Mouse (Mus musculus): ENCODE data around the gene Rhou. TPM values are rescaled to one million over a fixed set of nuclear protein-coding genes. Genes with fewer than 3 reads are reported as not detected.

Gene Rhou
- total RNA-seq, 2 experiments from 2014 or later = 78.0 to 89.0 TPM

DNA sequence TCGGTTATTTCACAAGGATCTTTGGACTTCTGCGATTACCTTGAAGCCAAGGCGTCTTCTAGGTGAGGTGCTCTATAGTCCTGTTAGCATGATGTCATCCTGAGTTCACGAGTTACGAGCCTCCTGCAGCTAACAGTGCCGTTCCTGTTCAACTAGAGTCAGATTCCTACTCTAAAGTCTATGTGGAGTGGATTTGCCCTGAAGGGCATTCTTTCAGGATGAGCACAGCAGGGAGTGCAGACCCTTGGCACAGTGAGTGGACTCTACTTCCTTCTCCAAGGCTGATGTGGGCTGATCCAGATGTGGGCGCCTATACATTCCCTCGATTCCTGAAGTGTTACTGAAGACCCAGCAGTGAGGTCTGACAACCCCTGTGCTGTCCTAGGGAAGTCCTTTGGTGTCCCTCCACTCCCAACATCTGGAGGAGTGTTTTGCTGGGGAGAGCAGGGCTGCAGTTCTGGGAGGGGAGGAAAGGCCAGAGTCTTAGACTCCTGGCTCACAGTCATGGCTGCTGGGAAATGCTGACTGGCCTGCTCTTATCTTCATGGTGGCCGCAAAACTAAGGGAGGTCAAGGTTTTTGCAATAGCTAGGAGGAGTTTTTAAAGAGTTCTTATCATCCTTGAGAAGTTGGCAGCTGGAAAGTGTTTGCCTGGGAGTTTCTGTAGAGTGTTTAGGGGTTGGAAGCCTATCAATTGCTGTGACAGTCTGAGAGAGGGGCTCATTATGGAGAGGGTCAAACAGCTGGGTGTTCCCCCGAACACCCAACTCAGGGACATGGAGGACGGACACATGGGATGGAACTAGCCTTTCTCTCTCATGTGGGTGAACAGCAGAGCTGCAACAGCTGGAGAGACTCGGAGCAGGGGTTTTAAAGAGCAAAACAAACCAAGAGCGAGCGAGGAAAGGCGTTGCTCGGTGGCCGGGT is 5.2 kb upstream of the Rhou start:
- intact Hi-C loops (cut with DNase I) = no loop called here
- DNase-seq = no peak

DNA sequence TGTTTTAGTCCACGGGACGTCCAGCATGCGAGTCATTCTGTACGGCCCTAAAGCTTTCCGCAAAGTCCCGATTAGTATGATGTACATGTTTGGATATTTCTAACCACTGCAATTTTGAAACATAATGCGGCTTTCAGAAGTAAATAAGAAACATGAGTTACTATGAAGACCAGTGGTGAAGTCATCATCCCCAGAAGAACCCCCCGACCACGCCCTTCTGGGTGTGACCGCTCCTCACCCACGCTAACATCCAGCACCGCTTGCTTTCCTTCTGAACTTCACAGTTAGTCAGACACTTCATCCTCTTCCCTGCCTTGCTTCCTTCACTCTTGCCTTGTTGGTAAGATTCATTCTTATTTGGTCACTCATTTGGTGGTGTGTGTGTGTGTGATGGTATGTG is 4.2 kb upstream of the Rhou start:
- intact Hi-C loops (cut with DNase I) = no loop called here

DNA sequence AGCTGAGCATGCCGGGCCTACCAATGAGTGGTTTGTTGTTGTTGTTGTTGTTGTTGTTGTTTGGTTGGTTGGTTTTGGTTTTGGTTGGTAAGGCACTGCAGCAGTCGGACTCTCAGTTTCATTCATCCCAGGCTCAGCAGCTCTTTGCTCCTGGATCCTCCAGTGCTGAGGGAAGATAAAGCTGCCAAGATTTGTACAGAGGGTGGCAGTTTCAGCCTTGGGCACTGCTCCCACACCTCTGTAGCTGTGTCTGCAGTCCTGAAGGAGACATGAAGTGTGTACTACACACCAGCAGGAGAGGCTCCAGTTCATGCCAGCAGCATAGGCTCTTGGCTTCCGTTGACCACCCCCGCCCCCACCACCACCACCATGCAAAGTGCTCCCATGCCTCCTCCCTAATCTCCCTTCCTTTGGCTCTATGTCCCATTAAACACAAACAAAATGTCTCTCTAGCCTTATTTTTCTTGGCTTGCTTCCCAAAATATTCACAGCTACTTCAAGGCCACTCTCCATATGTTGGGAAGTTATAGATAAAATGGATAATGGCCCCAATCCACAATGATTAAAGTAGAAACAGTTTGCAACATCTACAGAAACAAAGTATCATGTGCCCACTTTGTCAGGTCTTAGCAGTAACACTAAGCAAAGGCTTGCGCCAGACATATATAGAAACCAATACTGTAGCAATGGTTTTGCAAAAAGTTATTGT is 2.2 kb upstream of the Rhou start:
- intact Hi-C loops (cut with DNase I) = loop anchor here (5.0 to 10.0 kb wide), 3 partner anchors 73 to 131 kb away; no protein-coding TSS in a partner anchor
- DNase-seq = no peak

More for the DNA sequence above, 4.2 kb upstream of the Rhou start:
- no peak for DNase-seq

DNA sequence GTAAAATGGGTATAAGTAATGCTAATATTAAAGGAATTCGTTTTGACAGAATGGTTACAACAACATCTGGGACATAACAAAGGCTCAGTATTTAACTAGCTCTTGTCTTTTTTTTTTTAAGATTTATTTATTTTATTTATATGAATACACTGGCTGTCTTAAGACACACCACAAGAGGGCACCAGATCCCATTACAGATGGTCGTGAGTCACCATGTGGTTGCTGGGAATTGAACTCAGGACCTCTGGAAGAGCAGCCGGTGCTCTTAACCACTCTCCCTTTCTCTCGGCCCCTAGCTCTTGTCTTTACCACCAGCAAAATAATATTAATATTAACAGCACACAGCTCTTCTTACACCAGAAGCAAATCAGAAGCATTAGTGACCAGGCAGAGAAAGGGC is 1.1 kb upstream of the Rhou start:
- intact Hi-C loops (cut with DNase I) = loop anchor here (5.0 to 10.0 kb wide), 3 partner anchors 72 to 130 kb away; no protein-coding TSS in a partner anchor
- no peak for DNase-seq

DNA sequence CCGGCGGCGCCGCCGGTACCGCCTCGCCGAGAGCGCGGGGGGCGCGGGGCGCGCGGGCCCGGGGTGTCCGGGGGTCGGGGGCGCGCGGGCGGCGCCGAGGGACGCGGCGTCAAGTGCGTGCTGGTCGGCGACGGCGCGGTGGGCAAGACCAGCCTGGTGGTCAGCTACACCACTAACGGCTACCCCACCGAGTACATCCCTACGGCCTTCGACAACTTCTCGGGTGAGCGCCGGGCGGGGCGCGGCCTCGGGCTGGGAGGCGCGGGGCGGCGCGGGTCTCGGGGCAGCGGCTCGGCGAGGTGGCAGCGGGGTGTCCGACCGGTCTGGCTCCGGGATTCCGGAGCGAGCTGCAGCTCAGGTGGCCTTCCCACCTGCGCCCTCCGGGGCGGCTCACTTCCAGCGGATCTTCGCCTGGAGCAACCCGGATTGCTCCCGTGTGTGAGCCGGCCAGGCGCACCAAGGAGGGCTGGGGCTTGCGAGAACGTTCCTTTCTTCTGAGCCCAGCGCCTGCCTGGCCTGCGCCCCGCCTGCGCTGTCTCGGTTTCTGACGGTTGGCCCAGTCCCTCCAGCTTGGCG is 353 bp downstream of the Rhou start:
- intact Hi-C loops (cut with DNase I) = loop anchor here (5.0 to 10.0 kb wide), 3 partner anchors 71 to 128 kb away; no protein-coding TSS in a partner anchor

DNA sequence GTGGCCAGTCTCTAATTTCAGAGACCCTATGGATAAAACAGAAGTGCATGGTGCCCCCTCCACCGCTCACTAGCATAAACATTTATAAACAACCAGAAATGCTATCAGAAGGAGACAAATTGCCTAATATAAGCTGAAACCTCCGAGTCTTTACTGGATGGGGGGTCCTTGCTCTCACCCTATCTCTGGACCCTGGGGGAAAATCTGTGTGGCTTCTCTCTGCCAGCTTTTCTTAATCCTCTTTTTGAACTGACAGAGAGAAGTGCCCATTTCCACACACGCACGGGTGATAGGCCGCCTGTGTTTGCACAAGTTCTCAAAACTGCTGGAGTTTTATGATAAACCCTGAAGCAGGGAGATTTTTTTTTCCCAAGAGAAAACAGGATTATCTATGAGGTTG is 1.0 kb downstream of the Rhou start:
- intact Hi-C loops (cut with DNase I) = loop anchor here (5.0 to 10.0 kb wide), 3 partner anchors 70 to 128 kb away; no protein-coding TSS in a partner anchor
- no peak for DNase-seq

More for the DNA sequence above, 353 bp downstream of the Rhou start:
- peak; percentile 62 for DNase-seq

DNA sequence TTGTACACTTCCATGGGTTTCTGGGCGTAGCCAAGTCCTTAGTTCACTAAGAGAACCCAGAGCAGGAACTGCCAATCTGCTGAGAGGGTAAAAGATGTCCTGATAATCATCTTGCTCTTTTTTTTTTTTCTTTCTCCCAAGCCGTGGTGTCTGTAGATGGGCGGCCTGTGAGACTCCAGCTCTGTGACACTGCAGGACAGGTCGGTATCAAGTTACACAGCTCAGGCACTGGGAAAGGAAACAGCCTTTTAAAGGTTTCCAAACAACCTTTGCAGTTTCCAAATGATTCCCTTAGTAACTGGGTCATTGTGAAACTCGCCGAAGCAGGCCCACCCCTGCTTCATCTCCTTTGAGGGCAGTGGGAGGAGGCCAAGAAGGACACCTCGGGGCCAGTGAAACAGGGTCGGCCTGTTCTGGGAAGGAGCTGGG is 1.6 kb downstream of the Rhou start:
- DNase-seq = no peak
- intact Hi-C loops (cut with DNase I) = loop anchor here (10.0 kb wide), 1 partner anchor 69 kb away; no protein-coding TSS in a partner anchor

DNA sequence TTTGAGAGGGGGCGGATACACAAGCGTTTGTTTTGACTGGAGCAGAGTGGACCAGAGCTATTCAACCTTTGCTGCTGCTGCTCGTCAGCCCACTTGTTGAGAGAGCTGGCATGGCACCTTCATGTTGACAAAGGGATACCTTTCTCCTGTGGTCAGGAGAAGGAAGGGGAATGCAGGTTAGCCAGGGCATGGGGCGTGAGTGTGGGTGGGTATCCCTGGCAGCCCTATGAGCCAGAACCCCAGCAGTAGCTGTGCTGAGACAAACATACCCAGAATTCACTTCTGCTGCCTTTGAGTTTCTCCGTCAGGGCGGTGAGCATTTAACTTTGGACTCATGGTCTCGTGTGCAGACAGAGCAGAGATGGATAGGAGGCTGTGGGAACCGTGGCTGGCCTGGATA is 4.1 kb downstream of the Rhou start:
- DNase-seq = no peak
- intact Hi-C loops (cut with DNase I) = loop anchor here (10.0 kb wide), 1 partner anchor 67 kb away; no protein-coding TSS in a partner anchor

DNA sequence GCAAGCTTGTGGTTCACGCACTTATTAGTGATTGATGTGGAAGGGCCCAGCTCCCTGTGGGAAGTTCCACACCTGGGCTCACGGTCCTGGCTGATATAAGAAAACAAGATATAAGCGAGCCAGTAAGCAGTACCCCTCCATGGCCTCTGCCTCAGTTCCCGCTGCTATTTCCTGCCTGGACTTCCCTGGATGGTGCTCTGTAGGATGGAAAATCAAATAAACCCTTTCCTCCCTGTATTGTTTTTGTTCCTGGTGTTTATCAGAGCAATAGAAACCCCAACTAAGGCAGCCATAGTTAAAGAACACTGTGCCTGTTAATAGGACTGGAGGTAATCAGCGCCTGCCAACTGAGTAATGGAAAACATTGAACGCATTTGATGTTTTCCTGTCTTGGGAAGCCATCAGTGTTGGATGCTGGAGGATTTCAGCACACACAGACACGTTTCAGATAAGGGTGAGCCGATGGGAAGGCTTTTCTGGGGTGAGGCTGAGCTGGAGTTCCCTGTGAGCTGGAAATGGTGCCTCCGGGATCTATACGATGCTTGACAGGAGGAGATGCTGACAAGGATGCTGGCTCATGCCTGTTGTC is 5.8 kb downstream of the Rhou start:
- intact Hi-C loops (cut with DNase I) = loop anchor here (10.0 kb wide), 1 partner anchor 65 kb away; no protein-coding TSS in a partner anchor

DNA sequence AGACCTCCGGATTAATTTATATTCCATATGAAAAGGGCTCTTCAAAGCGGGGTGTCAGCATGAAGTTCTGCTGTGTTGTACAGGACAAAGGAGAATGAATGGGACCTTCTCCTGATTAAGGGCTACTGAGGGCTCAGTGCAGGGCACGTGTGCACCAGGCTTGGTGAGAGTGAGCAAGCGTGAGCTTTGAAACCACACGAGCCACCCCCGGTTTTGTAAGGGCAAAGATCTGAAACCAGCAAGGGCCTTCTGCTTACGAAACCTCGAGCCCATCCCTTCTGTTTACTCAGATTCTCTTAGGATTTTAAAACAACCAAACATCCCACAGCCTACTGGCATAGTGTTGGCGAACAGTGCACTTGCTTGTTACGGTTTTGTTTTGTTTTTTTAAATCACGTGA is 7.8 kb downstream of the Rhou start:
- DNase-seq = no peak
- intact Hi-C loops (cut with DNase I) = no loop called here

More for the DNA sequence above, 5.8 kb downstream of the Rhou start:
- DNase-seq = no peak

DNA sequence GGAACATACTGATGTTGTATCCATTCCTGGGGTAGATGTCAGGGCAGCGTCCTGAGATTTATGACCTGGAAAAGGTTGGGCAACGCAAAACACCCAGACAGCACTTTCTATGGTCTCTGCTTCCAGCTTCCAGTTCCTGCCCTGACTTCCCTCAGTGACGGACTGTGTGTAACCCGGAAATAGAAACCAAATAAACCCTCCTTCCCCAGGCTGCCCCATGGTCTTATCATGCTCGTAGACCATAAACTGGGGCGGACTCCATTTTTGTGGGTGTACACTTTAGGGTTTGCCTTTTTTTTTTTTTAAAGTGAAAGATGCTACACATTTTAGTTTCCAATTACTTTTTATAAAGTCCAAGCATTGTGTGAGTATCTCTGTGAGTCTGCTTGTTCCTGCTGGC is 11.9 kb downstream of the Rhou start:
- DNase-seq = no peak
- intact Hi-C loops (cut with DNase I) = no loop called here

DNA sequence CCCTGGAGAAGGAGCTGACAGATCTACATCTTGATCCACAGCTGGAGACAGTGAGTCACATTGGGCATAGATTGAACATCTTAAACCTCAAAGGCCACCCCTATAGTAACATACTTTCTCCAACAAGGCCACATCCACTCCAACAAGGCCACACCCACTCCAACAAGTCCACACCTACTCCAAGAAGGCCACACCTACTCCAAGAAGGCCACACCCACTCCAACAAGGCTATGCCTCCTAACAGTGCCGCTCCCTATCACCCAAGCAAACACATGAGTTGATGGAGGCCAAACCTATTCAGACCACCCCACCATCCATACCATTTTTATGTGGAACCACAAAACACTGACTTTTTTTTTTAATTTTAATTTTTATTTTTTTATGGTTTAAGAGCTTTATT is 13.1 kb downstream of the Rhou start:
- DNase-seq = no peak
- intact Hi-C loops (cut with DNase I) = no loop called here

DNA sequence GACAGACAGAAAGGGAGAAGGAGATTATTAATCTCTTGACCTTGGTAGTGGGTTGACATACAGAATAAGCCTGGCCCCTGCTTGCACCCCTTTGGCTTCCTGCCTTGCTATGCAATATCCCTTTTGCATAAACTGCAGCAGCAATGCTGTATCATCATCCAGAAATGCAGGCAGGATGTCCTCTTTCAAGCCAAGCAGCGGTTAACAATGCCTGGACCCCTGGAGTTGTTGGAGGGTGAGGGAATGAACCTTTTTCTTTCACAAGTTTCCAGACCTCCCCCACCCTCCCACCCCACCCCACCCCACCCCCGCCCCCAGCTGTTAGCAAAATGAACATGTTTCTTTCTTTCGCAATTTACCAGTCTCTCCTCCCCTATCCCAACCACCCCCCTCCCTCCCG is 15.0 kb downstream of the Rhou start:
- intact Hi-C loops (cut with DNase I) = no loop called here
- DNase-seq = no peak

DNA sequence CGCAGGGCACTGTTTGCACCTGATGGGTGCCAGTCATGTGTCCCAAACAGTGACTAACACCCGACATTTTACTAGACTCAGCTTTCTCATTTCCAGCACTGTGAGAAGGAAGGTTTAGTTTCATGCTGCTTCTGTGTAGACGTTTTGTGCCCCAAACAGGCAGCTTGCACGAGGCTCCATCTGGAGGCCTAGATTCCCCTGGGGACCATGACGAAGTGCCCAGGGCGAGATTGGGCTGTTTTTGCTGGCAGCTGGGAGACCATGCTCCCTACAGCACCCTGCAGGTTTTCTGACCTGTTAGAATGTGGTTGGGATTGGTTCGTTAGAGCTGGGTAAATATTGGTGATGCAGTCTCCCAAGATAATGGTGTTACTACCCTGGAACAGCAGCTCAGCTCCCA is 17.0 kb downstream of the Rhou start:
- intact Hi-C loops (cut with DNase I) = no loop called here
- DNase-seq = no peak

DNA sequence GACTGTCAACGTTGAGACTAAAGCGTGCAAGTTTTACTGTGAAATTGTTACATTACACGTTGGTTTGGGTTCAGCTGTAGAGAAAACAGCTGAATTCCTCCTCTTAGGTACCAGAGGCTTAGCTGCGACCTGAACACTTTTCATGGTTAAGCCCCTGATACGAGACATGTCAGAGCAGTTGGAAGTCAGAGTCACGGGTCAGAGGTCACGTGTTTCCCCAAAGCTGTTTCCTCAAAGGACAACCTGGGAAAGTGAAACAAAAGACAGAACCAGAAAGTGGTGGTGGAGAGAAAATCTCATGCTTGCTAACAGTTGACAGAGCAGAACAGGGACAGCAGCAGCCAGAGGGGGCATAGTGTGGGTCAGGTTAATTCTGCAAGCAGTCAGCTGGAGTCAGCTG is 17.7 kb downstream of the Rhou start:
- no peak for DNase-seq
- intact Hi-C loops (cut with DNase I) = no loop called here

DNA sequence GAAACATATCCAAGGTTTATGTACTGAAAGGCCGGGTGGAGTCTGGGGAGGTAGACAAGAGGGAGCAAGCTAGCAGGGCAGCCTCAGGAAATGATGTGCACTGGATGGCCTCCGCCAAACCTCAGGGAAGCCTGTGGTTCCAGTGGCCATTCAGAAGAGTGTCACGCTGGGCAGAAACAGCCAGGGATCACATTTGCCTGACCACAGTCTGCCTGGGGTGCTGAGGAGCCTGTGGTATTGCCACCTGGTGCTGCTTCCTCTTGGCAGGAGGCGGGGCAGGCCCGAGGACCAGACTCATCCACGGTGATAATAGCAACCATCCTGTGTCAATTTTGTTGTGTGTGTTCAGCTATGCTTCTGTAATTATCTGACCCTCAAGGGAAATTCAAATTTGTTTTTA is 18.9 kb downstream of the Rhou start:
- DNase-seq = no peak
- intact Hi-C loops (cut with DNase I) = no loop called here

DNA sequence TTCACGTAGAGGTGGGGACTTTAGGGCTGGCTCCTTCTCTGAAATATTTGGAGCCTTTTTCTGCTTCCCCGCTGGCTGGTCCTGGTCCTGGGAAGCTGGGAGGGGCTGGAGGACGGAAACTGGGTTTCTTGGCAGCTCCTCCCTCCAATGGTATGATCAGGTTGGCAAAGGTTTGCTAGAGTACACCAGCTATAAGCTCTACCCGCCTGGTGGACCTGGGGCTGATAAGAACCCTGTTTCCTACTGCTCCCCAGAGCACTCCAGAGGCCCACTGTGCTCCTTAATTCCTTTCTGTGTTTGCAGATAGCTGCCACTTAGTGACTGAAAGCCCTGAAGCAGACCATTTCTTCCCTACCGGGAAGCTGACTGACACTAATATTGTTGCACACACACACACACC is 21.9 kb downstream of the Rhou start:
- no peak for DNase-seq
- intact Hi-C loops (cut with DNase I) = no loop called here

DNA sequence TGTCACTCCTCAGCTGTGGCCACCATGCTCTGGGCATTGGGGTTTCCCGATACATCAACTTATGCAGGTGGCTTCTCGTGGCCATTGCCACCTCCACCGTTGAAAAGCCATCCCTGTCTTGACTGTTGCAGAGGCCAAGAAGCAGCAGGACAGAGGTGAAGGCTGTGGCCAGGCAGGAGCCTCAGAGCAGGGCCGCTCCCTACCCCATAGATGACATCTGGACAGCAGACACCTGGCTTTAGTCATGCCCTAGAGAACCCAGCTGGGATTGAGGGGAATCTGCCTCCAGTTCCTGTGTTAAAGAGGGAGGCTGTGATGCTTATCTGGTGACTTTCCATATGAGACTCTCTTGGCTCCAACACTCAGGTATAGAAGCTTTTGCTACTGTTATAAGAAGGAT is 24.7 kb downstream of the Rhou start:
- no peak for DNase-seq
- intact Hi-C loops (cut with DNase I) = no loop called here

DNA sequence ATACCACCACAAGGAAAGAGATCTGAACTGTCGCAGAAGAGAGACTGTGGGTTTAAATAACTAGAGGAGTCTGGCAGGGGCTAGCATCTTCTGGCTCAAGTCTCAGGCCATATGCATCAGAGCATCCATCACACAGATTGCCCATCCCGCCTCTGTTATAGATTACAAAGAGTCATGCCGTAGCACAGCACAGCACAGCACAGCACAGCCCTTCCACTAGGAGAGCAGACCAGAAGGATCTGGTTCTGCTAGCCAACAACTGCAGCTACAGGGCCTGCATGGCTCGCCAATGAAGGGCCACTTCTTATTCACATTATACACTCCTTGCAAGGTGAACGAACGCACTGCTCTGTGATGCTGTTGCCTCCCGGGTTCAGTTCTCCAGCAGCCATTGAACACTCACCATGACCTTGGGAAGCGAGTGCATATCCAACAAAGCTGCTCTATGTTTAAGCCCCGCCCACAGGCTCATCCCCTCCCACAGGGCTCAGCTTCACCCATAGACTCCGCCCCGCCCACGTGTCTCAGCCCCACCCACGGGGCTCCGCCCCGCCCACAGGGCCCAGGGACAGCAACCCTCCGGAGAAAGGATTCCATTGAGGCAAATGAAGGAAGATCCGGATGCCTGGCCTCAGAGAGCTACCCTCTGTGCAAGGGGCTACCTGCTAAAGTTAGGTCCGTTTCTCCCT is 28.5 kb downstream of the Rhou start:
- intact Hi-C loops (cut with DNase I) = no loop called here
- peak; percentile 39 for DNase-seq

DNA sequence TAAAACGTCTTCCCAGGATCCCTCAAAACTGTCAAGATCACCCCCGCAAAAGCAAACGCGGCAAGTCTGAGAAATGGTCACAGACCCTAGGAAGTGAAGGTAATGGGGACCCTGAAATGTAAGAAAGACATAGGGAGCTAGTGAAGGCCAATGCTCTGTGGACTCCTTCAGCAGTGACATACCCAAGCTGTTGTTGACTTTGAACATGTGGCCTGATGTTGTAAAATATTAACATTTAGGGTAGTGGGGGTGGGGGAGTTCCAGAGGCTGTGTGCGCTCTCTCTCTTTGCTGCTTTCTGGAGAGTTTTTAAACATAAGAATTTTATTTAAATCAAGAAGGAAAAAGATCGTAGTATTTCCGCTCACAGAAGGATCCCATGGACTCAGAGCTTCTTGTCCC is 29.6 kb downstream of the Rhou start:
- intact Hi-C loops (cut with DNase I) = no loop called here

More for the DNA sequence above, 29.6 kb downstream of the Rhou start:
- DNase-seq = no peak

All from left cerebral cortex, postnatal 4 days (tissue).